Mouse (Mus musculus) kidney, adult 2 months (tissue): ENCODE measurements around the gene Foxi1.

ENCODE experiments used
- CTCF ChIP-seq: fragments of 200-500 bp; conservative IDR thresholded peaks from 2 replicates; pipeline ENCODE4 v1.5.1; 2011; ENCODE audit warnings: low read depth, mild to moderate bottlenecking, control low read depth, low read length, moderate library complexity, mixed read lengths; ENCODE audit not compliant: insufficient read depth, insufficient read length
- POLR2A ChIP-seq: fragments of 200-500 bp; IDR thresholded peaks from one replicate; pipeline ENCODE4 v1.6.1; 2011; ENCODE audit warnings: low read depth, low read length, control low read depth

- TF ChIP-seq CTCF (no peak), POLR2A (no peak)
These were observed 14.2 kb downstream of the Foxi1 start for GRCm38 (mm10) chr11:34193658-34194057.
